Mouse (Mus musculus) cerebellum, adult 18-20 months (tissue): ENCODE results near the gene Bckdha.
A peak's percentile ranks its signal among the peaks of the same experiment; 100 is the strongest.

Experiments
- DNase-seq, 2 experiments: peaks; one replicate each; pipeline ENCODE4 v3.0.0; 2021

Bckdha gene

GRCm38 (mm10) chr7:25658657-25659472 lies at the start of gene Bckdha, which contains the start of gene Exosc5:
Bckdha (minus strand) TSS chr7:25658981.
Exosc5 (plus strand) TSS chr7:25659164.
- DNase-seq, result peak; percentile 99

DNA sequence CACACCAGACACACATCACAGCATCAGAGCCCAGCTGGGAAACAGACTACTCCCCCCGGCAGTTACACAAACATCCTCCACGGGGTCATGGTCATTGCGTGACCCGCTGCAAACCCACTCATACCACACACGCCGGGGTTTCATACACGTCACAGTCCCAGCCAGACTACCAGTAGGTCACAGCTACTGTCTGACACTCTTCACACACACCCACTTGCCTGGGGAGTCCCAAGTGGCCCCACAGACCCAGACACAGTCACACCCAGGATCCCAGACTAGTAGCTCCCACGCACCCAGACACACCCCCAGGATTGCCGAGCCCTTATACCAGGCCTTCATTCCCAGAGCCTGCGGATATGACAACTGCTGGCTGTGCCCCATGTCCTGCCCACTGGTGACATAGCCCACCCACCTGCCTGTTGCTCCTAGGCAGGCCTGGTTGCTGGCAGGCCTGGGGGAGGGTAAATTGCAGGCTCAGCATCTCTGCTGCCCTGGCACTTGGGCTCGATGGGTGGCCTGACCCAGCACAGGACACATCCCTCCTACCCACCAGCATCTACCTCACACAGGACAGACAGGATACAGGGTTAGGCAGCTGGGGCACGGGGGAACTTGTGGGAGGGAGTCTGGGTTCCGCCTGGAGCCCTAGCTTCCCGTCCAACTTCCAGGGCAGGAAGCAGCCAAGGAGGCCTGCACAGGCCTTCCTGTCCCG lies 49.0 kb upstream of the Bckdha start:
- DNase-seq, result no peak

DNA sequence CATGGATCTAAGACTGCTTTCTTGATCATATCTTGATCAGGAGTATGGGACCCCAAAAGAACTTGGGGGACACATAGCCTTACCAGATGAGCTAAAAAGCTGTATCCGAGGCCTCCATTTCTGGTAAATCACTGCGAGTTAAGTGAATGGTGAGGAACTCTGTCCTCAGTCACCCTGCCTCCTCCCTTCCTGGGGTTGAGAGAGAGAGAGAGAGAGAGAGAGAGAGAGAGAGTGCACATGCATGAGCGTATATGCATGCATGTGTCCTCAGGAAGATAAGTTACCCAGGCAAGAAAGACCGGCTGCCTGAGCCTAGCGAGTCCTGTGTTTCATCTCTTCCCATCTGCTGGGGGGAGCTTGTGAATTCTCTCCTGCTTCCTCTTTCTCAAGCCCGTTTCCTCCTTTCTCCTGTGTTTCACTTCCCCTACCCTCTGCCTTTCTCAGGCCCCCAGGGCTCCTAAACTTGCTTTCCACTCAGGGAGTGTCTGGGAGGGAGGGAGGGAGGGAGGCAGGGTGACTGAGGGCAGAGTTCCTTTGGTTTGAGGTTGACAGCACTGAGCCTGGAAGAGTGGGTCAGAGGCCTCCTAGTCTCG lies 47.9 kb upstream of the Bckdha start:
- no peak for DNase-seq

DNA sequence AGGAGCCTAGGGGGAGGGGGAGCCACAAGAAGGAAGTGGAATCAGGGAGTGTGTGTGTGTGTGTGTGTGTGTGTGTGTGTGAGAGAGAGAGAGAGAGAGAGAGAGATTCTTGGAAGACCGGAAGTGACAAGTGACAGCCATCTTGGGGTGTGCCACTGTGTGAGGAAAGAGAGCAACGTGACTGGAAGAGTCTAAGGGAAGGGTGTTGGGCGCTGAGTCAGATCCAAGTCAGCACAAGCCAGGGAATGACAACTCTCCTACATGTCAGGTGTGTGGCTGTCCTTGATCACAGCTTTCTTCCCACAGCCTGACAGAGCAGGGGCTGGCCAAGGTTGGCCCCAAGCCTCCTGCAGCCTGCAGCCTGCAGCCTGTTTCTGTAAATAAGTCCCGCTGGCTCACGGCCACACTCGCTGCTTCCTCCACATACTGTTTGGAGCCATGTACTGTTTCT lies 47.0 kb upstream of the Bckdha start:
- DNase-seq, result no peak

DNA sequence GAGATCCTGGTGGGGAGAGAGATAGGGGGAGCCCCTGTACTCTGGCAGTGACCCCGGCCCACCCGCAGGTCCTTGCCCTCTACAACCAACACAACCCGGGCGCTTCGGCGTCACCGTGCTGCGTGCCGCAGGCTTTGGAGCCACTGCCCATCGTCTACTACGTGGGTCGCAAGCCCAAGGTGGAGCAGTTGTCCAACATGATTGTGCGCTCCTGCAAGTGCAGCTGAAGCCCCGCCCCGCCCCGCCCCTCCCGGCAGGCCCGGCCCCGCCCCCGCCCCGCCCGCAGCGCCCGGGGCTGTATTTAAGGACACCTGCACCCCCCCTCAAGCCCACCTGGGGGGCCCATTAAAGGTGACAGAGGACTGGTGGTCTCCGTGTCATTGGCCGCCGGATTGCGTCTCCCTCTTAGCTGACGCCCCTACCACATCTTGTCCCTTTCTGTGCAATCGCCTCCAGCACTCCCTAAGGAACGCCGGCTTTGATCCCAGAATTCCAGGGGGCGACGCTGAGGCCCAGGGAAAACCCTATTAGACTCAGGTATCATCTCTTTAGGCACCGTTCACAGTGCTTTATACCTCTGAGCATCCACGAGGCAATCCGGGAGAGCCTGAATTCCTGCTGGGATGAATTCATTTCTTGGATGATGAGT lies 46.1 kb upstream of the Bckdha start:
- DNase-seq, result no peak

GRCm38 (mm10) chr7:25703793-25704494 lies 45.2 kb upstream of the Bckdha start:
- no peak for DNase-seq

DNA sequence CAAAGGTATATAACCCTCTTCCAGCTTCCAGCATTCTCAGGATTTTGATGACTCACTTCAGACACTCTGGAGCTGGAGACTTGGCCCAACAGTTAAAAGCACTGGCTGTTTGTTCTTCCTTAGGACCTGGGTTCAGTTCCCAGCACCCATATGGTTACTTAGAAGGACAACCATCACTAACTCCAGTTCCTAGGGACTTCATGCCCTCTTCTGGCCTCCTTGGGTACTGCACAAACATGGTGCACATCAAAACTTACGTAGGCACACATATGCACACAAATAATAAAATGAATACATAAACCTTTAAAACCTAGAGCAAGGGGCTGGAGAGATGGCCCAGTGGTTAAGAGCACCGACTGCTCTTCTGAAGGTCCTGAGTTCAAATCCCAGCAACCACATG lies 43.6 kb upstream of the Bckdha start:
- no peak for DNase-seq

GRCm38 (mm10) chr7:25700732-25701131 lies 42.0 kb upstream of the Bckdha start:
- no peak for DNase-seq

- no peak for DNase-seq
Measured at GRCm38 (mm10) chr7:25699851-25700250, 41.1 kb upstream of the Bckdha start.

- DNase-seq, result no peak
Measured at GRCm38 (mm10) chr7:25694104-25694503, 35.3 kb upstream of the Bckdha start.

- no peak for DNase-seq
Measured at GRCm38 (mm10) chr7:25690051-25690450, 31.3 kb upstream of the Bckdha start.

- no peak for DNase-seq
Measured at GRCm38 (mm10) chr7:25689603-25690021, 30.8 kb upstream of the Bckdha start.

GRCm38 (mm10) chr7:25688810-25689586 lies 30.2 kb upstream of the Bckdha start:
- no peak for DNase-seq

DNA sequence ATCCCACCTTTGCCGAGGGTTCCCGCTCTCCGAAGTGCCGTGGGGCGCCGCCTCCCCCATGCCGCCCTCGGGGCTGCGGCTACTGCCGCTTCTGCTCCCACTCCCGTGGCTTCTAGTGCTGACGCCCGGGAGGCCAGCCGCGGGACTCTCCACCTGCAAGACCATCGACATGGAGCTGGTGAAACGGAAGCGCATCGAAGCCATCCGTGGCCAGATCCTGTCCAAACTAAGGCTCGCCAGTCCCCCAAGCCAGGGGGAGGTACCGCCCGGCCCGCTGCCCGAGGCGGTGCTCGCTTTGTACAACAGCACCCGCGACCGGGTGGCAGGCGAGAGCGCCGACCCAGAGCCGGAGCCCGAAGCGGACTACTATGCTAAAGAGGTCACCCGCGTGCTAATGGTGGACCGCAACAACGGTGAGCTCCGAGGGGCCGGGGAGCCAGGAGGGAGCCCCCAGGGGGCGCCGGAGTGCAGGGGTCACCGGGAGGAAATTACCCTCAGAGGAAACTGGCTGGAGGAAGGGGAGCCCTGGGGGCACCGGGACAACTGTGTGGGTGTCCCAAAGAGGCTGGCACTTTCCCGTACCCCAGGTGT lies 29.1 kb upstream of the Bckdha start:
- DNase-seq, result no peak

- DNase-seq, result no peak
Measured at GRCm38 (mm10) chr7:25686680-25687531, 28.1 kb upstream of the Bckdha start, which contains the start of gene Tgfb1. Tgfb1 (plus strand) TSS chr7:25687002.

DNA sequence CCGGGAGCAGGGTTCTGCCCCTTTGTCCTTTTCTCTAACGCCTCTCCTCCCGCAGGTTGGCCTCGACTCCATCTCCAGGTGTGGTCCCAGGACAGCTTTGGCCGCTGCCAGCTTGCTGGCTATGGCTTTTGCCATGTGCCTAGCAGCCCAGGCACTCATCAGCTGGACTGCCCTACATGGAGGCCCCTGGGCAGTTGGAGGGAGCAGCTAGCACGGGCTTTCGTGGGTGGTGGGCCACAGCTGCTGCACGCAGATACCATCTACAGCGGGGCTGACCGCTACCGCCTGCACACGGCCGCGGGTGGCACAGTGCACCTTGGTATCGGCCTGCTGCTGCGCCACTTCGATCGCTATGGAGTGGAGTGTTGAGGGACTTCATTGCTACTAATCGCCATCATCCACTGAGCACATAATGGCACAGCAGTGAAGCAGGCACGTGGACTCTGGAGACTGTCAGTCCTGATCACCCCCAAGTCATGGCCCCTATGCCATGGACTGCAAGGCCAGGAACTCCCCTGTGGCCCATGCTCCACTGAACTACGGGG lies 27.2 kb upstream of the Bckdha start:
- DNase-seq, result no peak

GRCm38 (mm10) chr7:25684659-25685058 lies 25.9 kb upstream of the Bckdha start:
- no peak for DNase-seq

DNA sequence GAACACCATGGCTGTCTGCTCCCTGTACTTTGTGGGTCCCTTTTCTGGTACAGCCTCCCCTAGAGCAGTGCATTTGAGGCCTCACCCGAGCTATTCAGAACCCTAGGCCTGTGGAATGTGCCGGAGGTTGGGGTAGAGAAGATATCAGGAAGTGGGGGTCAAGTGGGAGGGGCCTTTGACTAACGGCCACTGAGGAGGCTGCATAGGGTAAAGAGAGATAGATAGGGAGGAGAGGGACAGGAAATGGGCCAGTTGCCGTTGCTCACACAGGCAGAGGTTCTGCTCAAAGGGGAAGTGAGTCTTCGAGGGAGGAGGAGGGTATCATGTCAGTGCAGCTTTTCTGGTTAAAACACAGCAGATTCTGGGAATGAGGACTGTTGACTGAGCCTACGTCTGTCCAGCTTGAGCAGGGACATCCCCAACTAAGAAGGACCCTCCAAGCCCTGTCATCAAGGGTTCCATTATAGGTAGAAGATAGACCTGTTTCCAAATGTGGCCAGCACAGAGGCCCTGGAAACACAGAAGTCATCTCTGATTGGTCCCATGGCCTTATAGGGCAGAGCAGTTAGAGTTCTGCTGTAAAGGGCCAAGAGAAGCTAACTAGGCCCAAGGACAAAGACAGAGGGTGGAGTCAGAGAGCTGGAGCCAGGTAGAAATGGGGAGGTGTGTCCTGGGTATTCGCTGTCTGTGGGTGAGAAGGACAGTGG lies 24.8 kb upstream of the Bckdha start:
- no peak for DNase-seq
